Mouse (Mus musculus): ENCODE measurements around the gene Ergic1. TPM values are rescaled to one million over a fixed set of nuclear protein-coding genes. Genes with fewer than 3 reads are reported as not detected.

Gene Ergic1
- polyA plus RNA-seq, 1 experiment from 2014 or later = 100 TPM

DNA sequence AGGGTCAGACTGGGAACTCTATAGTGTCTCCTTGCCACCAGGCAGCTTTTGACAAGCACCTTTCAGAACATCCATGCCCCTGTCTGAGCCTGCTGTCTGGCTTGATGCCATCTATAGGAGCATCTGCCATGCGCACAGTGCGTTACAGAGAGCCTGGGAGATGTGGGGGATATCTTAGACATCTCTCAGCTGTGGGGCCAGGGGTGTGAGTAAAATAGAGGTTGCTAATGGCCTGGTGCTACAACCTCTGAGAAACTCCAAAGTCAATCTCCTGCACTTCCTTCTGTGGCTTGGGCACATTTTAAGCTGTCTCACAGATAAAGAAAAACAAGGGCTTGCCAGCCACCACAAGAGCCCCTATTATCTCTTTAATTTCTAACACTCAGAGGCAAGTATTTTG, 128.5 kb downstream of the Ergic1 start:
- Histone ChIP-seq H3K9me3 (no peaks in the 10 kb centered on the region), H3K9ac (no peak overlapping the region), H3K4me2 (no peak overlapping the region), H3K27me3 (replicated peaks) (no peaks in the 10 kb centered on the region), H3K4me3 (no peak overlapping the region), H3K4me1 (0 out of 2 replicates have a peak, but pooled peaks cover 6% of the 10 kb centered on the region), H3K36me3 (replicated peaks) (0 out of 2 replicates have a peak, but pooled peaks cover 4% of the 10 kb centered on the region), H3K27ac (peak overlapping the region; percentile 51)
- 80% methylated on average over 2 of the region's 2 CpGs for WGBS
- no peak for ATAC-seq (replicated peaks)

DNA sequence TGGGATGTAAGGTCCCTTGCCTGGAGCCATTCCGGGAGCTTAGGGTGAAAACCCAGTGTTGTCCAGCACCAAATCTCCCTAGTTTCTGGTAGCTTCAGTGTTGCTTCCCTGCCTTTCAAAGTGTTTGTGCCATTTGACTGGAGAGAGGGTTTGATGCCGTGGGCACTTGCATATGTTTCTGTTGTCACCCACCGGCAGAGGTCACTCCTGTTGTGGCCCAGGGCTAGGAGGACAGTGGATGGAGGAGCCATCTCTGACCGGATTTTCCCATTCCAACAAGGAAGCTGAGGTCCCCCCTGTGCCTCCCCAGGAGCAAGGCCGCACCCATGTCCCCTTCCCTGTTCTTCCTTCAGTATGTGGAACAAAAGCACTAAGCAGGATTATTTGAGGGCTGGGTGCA, 128.9 kb downstream of the Ergic1 start:
- H3K9me3 ChIP-seq = no peaks in the 10 kb centered on the region
- 0 out of 2 replicates have a peak, but pooled peaks cover under 1% of the 10 kb centered on the region for H3K36me3 ChIP-seq (replicated peaks)
- H3K9ac ChIP-seq = no peak overlapping the region
- H3K4me2 ChIP-seq = no peak overlapping the region
- H3K4me1 ChIP-seq = 0 out of 2 replicates have a peak, but pooled peaks cover 6% of the 10 kb centered on the region
- no peaks in the 10 kb centered on the region for H3K27me3 ChIP-seq (replicated peaks)
- H3K27ac ChIP-seq = peak overlapping the region; percentile 51; the same call in 1 of the 2 replicates
- 77% methylated on average over 5 of the region's 5 CpGs for WGBS
- ATAC-seq (replicated peaks) = no peak
- no peak overlapping the region for H3K4me3 ChIP-seq

DNA sequence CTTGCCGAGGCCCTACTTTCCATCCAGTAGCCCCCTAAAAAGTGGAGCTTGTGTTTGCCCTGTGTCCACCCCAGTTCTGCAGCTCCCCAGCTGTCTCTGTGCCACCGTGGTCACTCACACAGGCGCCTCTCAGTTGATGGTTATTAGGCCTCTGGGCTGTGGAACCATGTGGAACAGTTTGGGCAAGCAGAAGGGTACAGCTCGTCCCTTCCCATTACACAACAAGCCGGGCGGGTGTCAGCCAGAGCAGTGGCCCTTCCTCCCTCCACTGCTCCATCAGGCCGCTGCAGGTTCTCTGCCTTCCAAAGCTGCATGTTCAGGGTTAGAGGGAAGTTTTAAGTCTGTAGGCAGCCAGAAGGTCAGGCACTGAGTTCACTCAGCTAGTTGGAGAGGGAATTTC, 129.8 kb downstream of the Ergic1 start:
- Histone ChIP-seq H3K36me3 (replicated peaks) (no peaks in the 10 kb centered on the region), H3K4me2 (no peak overlapping the region), H3K9me3 (no peaks in the 10 kb centered on the region), H3K27ac (no peak overlapping the region), H3K9ac (no peak overlapping the region), H3K27me3 (replicated peaks) (no peaks in the 10 kb centered on the region), H3K4me1 (0 out of 2 replicates have a peak, but pooled peaks cover 6% of the 10 kb centered on the region), H3K4me3 (no peak overlapping the region)
- WGBS = 88% methylated on average over 7 of the region's 7 CpGs
- no peak for ATAC-seq (replicated peaks)

DNA sequence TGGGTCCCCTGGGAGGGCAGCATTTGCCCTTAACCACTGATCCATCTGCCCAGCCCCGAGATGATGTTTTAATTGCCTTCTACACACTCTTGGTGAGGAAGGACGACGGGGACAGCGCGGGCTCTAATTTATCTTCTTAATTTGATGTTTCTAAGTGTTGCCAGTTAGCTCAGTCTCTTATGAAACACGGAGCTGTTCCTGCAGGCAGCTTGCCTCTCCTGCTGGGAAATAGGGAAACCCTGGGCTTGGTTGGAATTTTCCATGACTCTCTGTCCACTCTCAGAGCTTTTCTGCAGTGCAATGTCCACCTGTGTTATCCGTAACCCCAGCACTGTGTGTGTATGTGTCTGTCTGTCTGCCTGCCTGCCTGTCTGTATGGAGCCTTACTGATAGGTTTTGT, 132.1 kb downstream of the Ergic1 start:
- ATAC-seq (replicated peaks) = no peak
- Histone ChIP-seq H3K27me3 (replicated peaks) (no peaks in the 10 kb centered on the region), H3K9ac (no peak overlapping the region), H3K4me2 (no peak overlapping the region), H3K4me1 (0 out of 2 replicates have a peak, but pooled peaks cover 4% of the 10 kb centered on the region), H3K36me3 (replicated peaks) (peaks cover 5% of the 10 kb centered on the region), H3K4me3 (no peak overlapping the region), H3K27ac (no peak overlapping the region), H3K9me3 (no peaks in the 10 kb centered on the region)
- 93% methylated on average over 7 of the region's 7 CpGs for WGBS

GRCm38 (mm10) chr17:26694171-26694570, 132.9 kb downstream of the Ergic1 start:
- Histone ChIP-seq H3K9me3 (no peaks in the 10 kb centered on the region), H3K36me3 (replicated peaks) (peaks cover 12% of the 10 kb centered on the region), H3K4me1 (0 out of 2 replicates have a peak, but pooled peaks cover 3% of the 10 kb centered on the region), H3K27me3 (replicated peaks) (no peaks in the 10 kb centered on the region), H3K4me2 (no peak overlapping the region), H3K9ac (no peak overlapping the region), H3K27ac (no peak overlapping the region), H3K4me3 (no peak overlapping the region)
- 80% methylated on average over 7 of the region's 7 CpGs for WGBS
- ATAC-seq (replicated peaks) = no peak

DNA sequence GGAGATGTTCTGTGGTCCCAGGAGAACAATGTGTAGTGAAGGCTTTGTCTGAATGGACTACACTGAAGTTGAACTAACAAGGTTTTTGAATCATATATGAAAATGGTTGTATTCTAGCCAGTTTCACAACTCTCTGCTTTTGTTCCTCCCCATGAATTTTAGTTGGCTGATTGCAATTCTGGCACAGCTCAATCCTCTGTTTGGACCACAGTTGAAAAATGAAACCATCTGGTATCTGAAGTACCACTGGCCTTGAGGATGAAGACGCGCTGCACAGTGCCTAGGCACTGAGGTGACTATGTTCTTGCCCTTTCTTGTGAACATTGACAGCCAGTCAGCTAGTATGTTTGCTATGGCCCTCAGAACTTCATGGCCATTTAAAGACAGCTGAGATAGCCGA, 133.9 kb downstream of the Ergic1 start:
- no peak for ATAC-seq (replicated peaks)
- H3K4me1 ChIP-seq = no peaks in the 10 kb centered on the region
- no peaks in the 10 kb centered on the region for H3K27me3 ChIP-seq (replicated peaks)
- WGBS = 93% methylated on average over 3 of the region's 3 CpGs
- no peak overlapping the region for H3K4me2 ChIP-seq
- H3K27ac ChIP-seq = no peak overlapping the region
- no peak overlapping the region for H3K9ac ChIP-seq
- H3K4me3 ChIP-seq = no peak overlapping the region
- peaks cover 19% of the 10 kb centered on the region for H3K36me3 ChIP-seq (replicated peaks)
- no peaks in the 10 kb centered on the region for H3K9me3 ChIP-seq

- H3K9me3 ChIP-seq = no peaks in the 10 kb centered on the region
- H3K4me1 ChIP-seq = no peaks in the 10 kb centered on the region; the same call in 1 of the 2 replicates
- H3K36me3 ChIP-seq (replicated peaks) = peaks cover 23% of the 10 kb centered on the region
- H3K27me3 ChIP-seq (replicated peaks) = no peaks in the 10 kb centered on the region
- WGBS = 89% methylated on average over 5 of the region's 5 CpGs
- no peak overlapping the region for H3K4me3 ChIP-seq
- no peak overlapping the region for H3K4me2 ChIP-seq
- no peak overlapping the region for H3K27ac ChIP-seq
- H3K9ac ChIP-seq = no peak overlapping the region
- no peak for ATAC-seq (replicated peaks)
Measured at GRCm38 (mm10) chr17:26698846-26699245, 137.6 kb downstream of the Ergic1 start.

- H3K36me3 ChIP-seq (replicated peaks) = peaks cover 27% of the 10 kb centered on the region
- 95% methylated on average over 10 of the region's 10 CpGs for WGBS
- no peaks in the 10 kb centered on the region for H3K27me3 ChIP-seq (replicated peaks)
- no peak overlapping the region for H3K4me3 ChIP-seq
- no peak overlapping the region for H3K9ac ChIP-seq
- H3K4me2 ChIP-seq = no peak overlapping the region
- ATAC-seq (replicated peaks) = no peak
- H3K4me1 ChIP-seq = no peaks in the 10 kb centered on the region; the same call in 1 of the 2 replicates
- no peaks in the 10 kb centered on the region for H3K9me3 ChIP-seq
- no peak overlapping the region for H3K27ac ChIP-seq
Measured at GRCm38 (mm10) chr17:26699819-26700616, 138.7 kb downstream of the Ergic1 start.

GRCm38 (mm10) chr17:26701565-26701964, 140.3 kb downstream of the Ergic1 start:
- peaks cover 27% of the 10 kb centered on the region for H3K36me3 ChIP-seq (replicated peaks)
- no peak overlapping the region for H3K9ac ChIP-seq
- ATAC-seq (replicated peaks) = no peak
- no peaks in the 10 kb centered on the region; the same call in 1 of the 2 replicates for H3K4me1 ChIP-seq
- H3K27ac ChIP-seq = no peak overlapping the region
- H3K4me2 ChIP-seq = no peak overlapping the region
- H3K27me3 ChIP-seq (replicated peaks) = no peaks in the 10 kb centered on the region
- H3K4me3 ChIP-seq = no peak overlapping the region
- no peaks in the 10 kb centered on the region for H3K9me3 ChIP-seq
- WGBS = 75% methylated on average over 13 of the region's 13 CpGs

GRCm38 (mm10) chr17:26702621-26703020, 141.3 kb downstream of the Ergic1 start:
- no peak overlapping the region for H3K4me2 ChIP-seq
- WGBS = 85% methylated on average over 4 of the region's 4 CpGs
- H3K36me3 ChIP-seq (replicated peaks) = peaks cover 27% of the 10 kb centered on the region
- no peak overlapping the region for H3K9ac ChIP-seq
- H3K27me3 ChIP-seq (replicated peaks) = no peaks in the 10 kb centered on the region
- no peak for ATAC-seq (replicated peaks)
- no peaks in the 10 kb centered on the region for H3K9me3 ChIP-seq
- H3K27ac ChIP-seq = no peak overlapping the region
- H3K4me1 ChIP-seq = no peaks in the 10 kb centered on the region; the same call in 1 of the 2 replicates
- H3K4me3 ChIP-seq = no peak overlapping the region

DNA sequence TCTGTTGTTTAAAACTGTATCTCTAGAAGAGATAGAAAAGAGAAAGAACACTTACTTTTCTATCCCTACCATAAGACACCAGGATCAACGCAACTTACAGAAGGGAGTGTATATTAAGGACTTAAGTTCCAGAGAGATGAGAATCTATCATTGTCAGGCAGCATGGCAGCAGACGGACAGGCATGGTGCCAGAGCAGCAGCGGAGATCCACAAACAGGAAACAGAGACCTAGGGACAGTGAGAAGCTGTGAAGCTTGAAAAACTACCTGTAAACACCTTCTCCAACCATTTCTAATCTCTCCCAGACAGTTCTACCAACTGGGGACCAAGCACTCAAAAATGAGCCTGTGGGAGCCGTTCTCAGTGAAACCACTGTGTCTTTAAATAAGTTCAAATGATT, 142.4 kb downstream of the Ergic1 start:
- no peak overlapping the region for H3K9ac ChIP-seq
- no peaks in the 10 kb centered on the region; the same call in 1 of the 2 replicates for H3K4me1 ChIP-seq
- H3K4me3 ChIP-seq = no peak overlapping the region
- no peak overlapping the region for H3K4me2 ChIP-seq
- no peak for ATAC-seq (replicated peaks)
- peaks cover 20% of the 10 kb centered on the region for H3K36me3 ChIP-seq (replicated peaks)
- no peaks in the 10 kb centered on the region for H3K9me3 ChIP-seq
- H3K27ac ChIP-seq = no peak overlapping the region
- 93% methylated on average over 4 of the region's 4 CpGs for WGBS
- H3K27me3 ChIP-seq (replicated peaks) = no peaks in the 10 kb centered on the region

GRCm38 (mm10) chr17:26705463-26706359, 144.4 kb downstream of the Ergic1 start:
- no peak overlapping the region for H3K27ac ChIP-seq
- 78% methylated on average over 11 of the region's 11 CpGs for WGBS
- H3K27me3 ChIP-seq (replicated peaks) = no peaks in the 10 kb centered on the region
- H3K4me3 ChIP-seq = no peak overlapping the region
- no peak overlapping the region for H3K9ac ChIP-seq
- 0 out of 2 replicates have a peak, but pooled peaks cover 4% of the 10 kb centered on the region for H3K36me3 ChIP-seq (replicated peaks)
- H3K9me3 ChIP-seq = no peaks in the 10 kb centered on the region
- peaks cover 8% of the 10 kb centered on the region; the same call in 1 of the 2 replicates for H3K4me1 ChIP-seq
- no peak overlapping the region for H3K4me2 ChIP-seq
- ATAC-seq (replicated peaks) = no peak

Data from midbrain, embryonic 15.5 days (tissue).